Mouse (Mus musculus) adrenal gland, adult 8-10 months (tissue): Measurements from ENCODE around the gene Rab3b. TPM values are rescaled to one million over a fixed set of nuclear protein-coding genes. Genes with fewer than 3 reads are reported as not detected.
"Not testable (repeated sequence)": the region's sequence is repeated elsewhere in the genome, so short reads cannot be mapped to it uniquely, and the experiment has no call there.

Experiments
- DNase-seq: peaks from one replicate; pipeline ENCODE4 v3.0.0; 2022
- total RNA-seq, 4 experiments: library from RNA; stranded (reverse); gene quantifications; 2 replicates each; pipeline ENCODE4 v1.2.4; 2022

Gene Rab3b
- total RNA-seq, 4 experiments from 2014 or later, result 46.9 to 74.2 (median 55.2) TPM

DNA sequence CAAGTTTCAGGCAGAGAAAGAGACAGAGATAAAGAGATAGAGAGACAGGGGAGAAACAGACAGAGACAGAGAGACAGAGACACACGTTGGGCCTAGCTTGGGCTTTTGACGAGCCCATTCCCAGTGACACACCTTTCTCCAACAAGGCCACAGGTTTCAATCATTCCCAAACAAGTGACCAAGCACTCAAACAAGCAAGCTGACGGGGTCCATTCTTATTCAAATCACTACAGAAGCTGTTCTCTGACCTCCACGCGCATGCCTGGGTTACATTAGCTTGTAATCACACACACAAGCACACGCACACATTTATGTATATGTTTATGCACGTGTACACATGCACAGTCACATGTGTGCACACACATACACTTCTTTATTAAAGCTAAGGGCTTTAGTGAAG, 21.6 kb downstream of the Rab3b start:
- DNase-seq, result no peak

DNA sequence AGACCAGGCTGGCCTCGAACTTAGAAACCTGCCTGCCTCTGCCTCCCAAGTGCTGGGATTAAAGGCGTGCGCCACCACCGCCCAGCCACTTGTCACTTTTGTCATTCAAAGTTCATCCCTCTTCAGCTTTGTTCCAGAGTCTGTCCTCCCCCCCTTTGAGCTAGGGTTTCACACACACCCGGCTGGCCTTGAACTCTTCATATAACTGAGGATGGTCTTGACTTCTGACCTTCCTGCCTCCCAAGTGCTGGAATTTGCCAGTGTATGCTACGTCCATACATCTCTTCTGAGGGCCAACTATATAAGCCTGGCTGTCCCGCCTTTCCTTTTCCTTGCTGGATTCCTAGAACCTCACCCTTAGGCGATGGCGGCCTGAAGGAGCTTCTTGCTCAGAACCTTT, 24.0 kb downstream of the Rab3b start:
- DNase-seq, result no peak

GRCm38 (mm10) chr4:108903346-108903745, 24.5 kb downstream of the Rab3b start:
- DNase-seq, result no peak

DNA sequence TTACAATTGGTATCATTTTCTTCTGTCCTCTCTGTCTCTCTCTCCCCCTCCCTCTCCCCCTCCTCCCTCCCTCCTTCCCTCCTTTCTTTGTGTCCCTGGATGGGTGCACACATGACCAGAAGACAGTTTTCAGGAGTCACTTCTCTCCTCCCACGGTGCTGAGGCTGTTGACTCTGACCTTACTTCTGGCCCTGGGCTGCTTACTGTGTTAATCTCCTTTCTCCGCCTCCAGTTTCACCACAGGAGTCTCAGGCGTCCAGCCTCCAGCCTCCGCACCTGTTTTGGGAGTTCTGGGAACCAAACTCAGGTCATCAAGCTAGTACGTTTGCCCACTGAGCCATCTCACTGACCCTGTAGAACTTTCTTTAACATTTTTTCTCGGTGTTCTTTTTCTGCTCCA, 25.2 kb downstream of the Rab3b start:
- no peak for DNase-seq

DNA sequence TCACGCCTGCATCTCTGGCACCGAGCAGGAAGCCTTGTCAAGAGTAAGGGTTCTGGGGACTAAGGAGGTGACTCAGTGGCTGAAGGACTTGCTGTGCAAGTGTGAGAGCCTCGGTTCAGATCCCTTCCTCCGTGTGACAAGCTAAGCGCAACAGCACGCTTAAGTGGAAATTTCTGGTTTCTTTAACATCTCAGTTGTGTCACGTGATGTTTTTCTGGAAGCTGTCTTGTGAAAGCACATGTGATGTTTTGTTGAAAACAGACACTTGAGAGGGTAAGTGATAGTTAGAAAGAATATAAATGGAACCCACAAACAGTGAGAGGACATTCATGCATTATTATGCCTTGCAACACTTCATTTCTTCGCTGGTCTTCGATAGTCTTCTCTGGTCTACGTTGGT, 25.9 kb downstream of the Rab3b start:
- DNase-seq, result no peak

- no peak for DNase-seq
These were observed 27.0 kb downstream of the Rab3b start for GRCm38 (mm10) chr4:108905859-108906258.

DNA sequence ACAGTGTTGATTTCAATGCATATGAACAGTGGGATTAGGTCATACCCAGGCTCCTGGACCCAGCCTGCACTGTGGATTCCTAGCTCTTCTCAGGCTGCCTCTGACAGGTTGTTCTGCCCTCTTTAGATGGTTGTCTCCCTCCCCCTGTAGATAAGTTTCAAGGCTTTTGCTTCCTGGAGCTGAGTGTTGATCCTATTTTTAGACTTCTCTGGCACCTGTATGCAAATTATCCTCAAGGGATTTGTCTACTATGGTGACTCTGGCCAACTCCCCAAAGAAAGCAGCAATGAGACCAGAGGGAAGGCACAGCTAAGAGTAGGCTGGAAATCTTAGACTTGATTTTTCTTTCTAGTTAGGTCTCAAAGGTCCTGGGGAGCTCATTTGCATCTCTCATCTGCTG, 28.6 kb downstream of the Rab3b start:
- no peak for DNase-seq

DNA sequence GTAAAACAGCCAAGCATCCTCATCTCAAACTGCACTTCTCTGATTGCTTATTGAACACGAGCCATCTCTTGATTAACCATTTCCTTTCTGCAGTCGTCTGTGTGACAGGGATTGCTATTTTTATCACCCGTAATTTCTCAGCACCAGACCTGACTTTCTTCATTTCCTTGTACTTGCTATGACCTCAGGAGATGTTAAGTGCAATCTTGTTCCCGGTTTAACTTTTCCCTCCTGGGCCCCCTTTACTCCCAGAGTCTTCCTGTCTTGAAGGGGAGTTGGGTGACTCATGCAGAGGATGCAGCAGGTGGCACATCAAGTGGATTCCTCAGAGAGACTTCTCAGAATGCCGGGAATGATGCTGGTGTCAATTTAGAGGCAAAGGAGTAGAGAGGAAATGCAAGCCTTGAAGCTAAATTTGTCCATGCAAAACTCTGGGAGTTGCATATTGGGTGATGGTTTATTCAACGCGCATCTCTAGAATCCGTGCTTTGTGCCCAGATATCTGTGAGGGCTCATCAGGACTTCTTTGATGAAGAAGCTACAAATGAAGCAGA, 31.1 kb downstream of the Rab3b start:
- DNase-seq, result no peak

DNA sequence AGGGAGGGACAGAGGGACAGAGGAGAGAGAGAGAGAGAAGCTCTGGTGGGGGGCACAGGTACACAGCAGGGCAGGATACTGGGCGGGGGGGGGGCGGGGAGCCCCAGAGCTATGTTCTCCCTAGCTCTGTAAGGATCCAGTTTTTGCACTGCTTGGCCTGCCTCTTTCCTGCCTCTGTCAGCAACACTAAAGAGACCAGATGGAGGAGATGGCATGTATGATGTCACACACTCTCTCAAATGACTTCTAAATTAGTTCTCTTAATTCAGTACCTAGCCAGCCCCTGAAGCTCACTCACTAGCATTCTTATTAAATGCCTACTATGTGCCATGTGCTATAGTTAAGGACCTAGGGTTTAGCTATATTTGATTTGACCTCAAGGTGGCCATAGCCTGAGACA, 33.0 kb downstream of the Rab3b start:
- DNase-seq, result no peak

GRCm38 (mm10) chr4:108913180-108913579, 34.3 kb downstream of the Rab3b start:
- no peak for DNase-seq

- no peak for DNase-seq
These were observed 35.5 kb downstream of the Rab3b start for GRCm38 (mm10) chr4:108914391-108914790.

GRCm38 (mm10) chr4:108915101-108915500, 36.2 kb downstream of the Rab3b start:
- DNase-seq, result no peak

GRCm38 (mm10) chr4:108917654-108918053, 38.8 kb downstream of the Rab3b start:
- no peak for DNase-seq

DNA sequence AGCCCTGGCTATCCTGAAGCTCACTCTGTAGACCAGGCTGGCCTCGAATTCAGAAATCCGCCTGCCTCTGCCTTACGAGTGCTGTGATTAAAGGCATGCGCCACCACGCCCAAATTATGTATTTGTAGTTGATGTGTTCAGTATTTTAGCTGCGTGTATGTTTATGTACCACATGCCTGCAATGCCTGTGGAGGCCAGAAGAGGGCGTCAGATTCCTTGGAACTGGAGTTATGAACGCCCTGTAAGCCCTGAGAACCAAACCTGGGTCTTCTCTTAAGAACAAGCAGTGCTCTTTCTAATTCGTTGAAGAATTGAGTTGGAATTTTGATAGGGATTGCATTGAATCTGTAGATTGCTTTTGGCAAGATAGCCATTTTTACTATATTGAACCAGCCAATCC, 49.1 kb downstream of the Rab3b start:
- not testable (repeated sequence) for DNase-seq

- DNase-seq, result no peak
These were observed 54.3 kb downstream of the Rab3b start for GRCm38 (mm10) chr4:108933163-108933562.

DNA sequence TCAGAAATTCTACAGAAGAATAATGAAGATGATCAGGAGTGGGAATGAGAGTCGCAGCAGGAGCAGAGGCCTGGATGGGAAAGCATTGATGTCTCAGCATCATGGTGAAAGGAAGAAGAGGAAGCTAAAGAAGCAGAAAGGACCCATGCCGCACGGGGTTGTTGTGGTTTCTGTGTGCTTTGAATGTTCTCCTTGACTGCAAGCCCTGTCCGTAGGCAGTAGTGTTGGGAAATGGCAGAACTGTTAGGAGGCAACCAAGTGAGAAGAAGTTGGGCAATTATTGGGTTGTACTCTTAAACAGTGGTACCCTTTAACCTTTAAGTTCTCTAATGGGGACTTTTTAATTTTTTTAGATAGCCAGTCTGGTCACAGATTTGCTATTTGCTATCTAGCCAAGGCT, 56.0 kb downstream of the Rab3b start:
- no peak for DNase-seq

DNA sequence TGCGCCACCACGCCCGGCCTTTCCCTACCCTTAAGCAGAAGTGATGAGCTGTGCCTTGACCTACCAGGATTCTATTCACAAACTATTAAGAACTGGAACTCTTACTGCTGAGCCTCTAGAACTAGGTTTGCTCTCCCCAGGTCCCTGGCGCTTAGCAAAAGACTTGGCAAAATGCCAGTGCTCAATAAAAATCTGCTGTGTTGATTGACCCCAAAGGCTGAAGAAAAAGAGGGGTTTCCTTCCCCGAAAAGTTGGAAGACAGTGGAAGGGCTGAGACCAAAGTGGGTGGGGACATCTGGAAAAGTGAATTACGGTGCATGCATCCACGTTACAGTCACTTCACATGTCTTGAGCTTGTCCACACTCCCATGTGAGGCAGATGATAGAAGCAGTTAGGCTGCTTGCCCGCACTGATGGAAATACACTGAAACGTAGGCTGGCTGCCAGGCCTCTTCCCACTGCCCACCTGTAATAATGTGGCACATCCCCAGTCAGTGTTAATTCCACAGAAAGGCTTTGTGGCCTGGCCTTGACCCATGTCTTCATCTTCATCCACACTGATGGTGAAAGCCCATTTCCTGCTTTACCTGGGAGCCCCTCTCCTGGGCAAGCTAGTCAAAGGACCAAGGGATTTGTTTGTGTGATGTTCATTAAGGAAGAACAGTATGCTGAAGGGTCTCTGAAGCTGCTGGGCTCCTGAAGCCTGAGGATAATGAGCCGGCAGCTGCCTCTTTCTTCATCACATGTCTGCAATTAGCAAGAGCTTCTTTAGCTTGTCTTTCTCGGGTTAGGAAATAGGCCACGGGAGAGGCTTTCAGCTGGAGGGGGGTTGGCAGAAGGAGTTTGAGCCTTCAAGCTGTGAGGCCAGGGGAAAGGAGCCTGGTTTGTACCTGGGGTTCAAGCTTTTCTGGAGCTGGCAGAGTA, 59.2 kb downstream of the Rab3b start:
- no peak for DNase-seq

DNA sequence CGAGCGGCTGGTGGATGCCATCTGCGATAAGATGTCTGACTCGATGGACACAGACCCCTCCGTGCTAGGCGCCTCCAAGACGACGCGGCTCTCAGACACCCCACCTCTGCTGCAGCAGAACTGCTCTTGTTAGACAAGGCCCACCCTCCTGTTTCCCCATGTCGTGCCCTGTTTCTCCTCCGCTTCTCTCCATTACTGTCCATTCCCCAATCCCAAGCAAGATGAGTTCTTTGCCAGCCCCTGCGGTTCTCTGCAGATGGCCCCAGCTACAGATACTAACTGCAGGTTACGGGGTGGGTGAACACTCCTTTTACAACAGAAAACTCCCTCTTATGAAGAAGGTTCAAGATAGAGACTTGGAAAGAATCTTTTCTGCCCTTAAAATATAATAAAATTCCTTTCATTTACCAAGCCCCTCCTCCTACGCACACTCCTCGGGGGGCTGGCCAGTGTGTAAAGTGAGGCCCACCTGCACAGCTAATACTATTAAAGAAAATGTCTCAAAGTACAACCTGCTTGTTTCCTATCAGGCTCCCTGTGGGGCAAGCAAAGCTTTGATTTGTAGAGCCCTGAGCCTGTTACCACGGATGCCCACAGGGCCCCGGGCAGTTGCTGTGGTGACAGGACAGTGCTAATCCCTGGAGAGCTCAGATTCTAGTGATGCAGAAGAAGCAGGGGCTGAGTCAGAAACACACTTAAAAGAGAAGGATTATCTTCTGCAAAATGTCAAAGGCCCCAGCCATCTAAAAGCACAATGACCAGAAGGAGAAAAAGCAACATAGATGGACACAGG, 62.0 kb downstream of the Rab3b start:
- DNase-seq, result no peak

DNA sequence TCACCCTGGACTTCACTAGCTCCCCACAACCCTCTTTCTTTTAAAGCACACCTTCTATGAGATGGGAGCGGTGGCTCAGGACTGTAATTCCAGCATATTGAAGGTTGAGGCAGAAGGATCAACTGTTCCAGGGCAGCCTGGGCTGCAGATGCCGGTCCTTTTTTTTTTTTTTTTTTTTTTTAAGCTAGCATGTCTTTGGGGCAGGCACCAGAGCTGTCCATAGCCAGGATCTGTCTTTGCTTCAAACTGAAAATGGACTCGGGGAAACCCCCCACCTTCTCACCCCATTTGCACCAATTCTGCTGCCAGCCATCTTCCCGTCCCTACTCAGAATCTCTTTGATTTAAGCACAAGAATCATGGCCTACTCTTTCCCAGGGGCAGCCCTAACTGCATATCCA, 63.3 kb downstream of the Rab3b start:
- no peak for DNase-seq

- no peak for DNase-seq
These were observed 64.3 kb downstream of the Rab3b start for GRCm38 (mm10) chr4:108942986-108943720.

DNA sequence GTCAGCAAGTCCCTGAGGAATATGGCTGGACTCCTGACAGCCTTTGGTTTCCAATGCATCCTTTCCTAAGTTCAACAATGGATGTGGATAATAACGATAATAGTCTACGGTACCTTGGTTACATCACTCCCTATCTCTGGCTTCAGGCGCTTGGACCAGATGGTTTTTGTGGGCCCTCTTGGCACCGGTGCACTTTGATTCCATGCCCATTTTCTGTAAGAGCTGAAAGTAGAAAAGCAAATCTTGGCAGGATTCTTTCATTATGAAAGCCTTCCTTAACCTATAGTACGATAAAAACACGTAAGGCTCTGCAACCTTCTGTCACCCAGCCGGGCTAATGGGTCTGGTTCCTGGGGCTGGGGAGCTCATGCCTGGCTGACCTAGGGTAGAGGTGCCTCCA, 70.3 kb downstream of the Rab3b start:
- no peak for DNase-seq

- DNase-seq, result no peak
These were observed 71.3 kb downstream of the Rab3b start for GRCm38 (mm10) chr4:108950201-108950600.

DNA sequence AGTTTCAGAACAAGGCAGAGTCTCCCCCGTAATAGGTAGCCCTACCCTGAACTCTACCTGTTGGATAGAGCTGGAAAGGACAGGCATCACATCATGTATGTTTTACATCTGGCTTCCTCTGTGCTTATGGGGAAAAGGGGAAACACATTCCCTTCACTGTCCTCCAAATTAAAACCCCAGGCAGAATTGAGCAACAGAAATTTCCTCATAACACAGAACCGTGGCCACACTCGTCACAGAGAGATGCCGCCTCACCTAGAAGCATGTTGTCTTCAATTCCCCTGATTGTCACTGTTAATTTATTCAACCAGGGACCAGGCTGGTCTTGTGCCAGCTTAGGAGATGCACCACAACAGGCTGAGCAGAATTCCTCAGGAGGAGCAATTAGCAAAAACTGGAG, 72.8 kb downstream of the Rab3b start:
- no peak for DNase-seq
